Mouse (Mus musculus): Measurements from ENCODE around the gene Prap1.
A peak's percentile ranks its signal among the peaks of the same experiment; 100 is the strongest.
"Not testable (repeated sequence)": the region's sequence is repeated elsewhere in the genome, so short reads cannot be mapped to it uniquely, and the experiment has no call there.

Gene Prap1

DNA sequence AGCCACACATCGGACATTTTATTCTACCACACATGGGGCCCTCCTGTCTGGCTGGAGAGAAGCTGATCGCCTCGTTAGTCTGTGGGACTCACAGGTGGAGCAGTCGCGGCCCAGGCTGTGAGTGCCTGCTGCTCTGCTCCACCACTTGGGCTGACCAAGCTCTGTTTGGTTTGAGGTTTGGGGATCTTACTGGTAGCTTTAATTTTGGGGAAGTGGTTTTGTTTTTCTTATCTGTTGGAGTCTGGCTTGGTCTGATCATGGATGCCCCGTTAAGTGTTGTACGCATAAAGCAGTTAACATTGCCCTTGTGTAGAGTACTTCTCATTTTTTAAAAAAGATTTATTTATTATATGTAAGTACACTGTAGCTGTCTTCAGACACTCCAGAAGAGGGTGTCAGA is 40.8 kb downstream of the Prap1 start:
- not testable (repeated sequence) for DNase-seq (ENCODE audit: low spot score in 2 of 2)

- no peak for DNase-seq (ENCODE audit: low spot score in 2 of 2)
These were observed 42.0 kb downstream of the Prap1 start for GRCm38 (mm10) chr7:140135106-140135770.

DNA sequence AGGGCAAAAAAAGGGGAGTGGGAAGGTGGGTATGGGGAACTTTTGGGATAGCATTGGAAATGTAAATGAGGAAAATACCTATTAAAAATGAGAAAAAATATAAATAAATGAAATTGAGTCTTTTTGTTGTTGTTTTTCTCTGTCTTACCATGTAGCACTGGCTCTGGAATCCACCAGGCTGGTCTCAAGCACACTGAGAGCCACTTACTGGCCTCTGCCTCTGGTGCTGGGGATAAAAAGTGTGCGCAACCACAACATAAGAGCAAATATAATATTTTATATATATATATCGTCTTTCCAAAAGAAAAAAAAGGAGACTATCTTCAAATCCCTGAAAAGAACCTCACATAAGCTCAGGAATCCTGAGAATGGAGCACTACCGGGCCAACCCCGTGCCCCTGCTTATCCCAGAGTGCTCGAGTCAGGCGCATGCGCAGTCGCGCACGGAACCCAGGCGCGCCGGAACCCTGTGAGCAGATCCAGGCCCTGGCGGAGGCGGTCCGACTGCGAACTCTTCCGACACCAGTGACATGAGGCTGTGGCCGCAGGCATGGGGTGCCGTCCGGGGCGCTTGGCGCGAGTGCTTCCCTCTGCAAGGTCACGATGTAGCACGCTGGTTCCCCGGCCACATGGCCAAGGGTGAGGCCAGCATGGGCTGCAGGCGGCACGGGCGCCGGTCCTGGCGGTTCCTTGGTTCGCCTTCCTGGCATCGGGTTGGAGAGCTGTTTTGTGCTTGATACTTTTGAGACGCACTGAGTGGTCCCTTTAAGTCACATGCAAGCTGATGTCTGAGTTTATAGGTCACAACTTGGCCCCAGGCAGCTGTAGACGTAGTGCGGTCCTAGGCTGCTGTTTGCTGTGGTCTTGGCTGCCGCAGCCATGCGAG is 44.2 kb downstream of the Prap1 start, which contains the start of gene Mtg1:
TSS of gene Mtg1 (plus strand) at position 430 of the 886 bp plus-strand sequence.
- DNase-seq (ENCODE audit: low spot score in 2 of 2) = peak; percentile 92 to 95

DNA sequence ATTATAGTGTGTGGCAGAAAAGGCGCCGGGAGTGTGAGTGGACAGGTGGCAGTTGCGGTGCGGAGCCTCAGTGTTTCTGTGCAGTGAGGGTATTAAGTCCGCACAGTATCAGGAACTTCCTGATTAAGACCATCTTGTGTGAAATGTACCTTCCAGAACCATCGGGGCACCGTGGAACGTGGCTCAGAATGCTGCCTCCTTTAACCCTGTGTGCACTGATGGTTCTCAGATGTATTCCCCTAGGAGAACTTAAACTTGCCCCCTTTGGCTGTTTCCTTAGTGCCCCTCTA is 44.8 kb downstream of the Prap1 start:
- DNase-seq (ENCODE audit: low spot score in 2 of 2) = no peak

- peak in 1 of 2 experiments; percentile 56 for DNase-seq (ENCODE audit: low spot score in 2 of 2)
These were observed 48.2 kb downstream of the Prap1 start for GRCm38 (mm10) chr7:140141350-140141749.

DNA sequence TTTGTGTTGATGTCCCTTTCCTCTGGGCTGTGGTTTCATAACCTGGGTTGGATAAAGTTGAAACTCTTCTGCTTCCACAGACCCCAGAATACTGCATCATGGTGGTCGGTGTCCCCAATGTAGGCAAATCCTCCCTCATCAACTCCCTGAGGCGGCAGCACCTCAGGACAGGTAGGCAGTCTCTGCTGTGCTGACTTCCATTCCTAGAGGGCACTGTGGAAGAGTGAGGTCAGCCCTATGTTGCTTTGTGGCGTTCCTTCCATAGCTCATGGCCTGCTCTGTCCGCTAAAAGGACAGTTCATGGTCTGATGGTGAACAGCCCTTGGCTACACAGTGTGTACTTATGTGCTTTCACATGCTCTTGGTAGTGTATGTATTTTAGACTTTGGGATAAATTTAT is 51.4 kb downstream of the Prap1 start:
- no peak for DNase-seq (ENCODE audit: low spot score in 2 of 2)

Data from heart, adult 9 months (tissue).